Mouse (Mus musculus) CD4-positive helper T cell, adult 2 months (primary cell): ENCODE measurements around the gene Socs2.
"Not testable (repeated sequence)": the region's sequence is repeated elsewhere in the genome, so short reads cannot be mapped to it uniquely, and the experiment has no call there.

Experiments
- DNase-seq: peaks from one replicate; pipeline ENCODE4 v3.0.0-alpha.2; 2012; ENCODE audit warnings: low read depth, missing footprints, low spot score

Gene Socs2

DNA sequence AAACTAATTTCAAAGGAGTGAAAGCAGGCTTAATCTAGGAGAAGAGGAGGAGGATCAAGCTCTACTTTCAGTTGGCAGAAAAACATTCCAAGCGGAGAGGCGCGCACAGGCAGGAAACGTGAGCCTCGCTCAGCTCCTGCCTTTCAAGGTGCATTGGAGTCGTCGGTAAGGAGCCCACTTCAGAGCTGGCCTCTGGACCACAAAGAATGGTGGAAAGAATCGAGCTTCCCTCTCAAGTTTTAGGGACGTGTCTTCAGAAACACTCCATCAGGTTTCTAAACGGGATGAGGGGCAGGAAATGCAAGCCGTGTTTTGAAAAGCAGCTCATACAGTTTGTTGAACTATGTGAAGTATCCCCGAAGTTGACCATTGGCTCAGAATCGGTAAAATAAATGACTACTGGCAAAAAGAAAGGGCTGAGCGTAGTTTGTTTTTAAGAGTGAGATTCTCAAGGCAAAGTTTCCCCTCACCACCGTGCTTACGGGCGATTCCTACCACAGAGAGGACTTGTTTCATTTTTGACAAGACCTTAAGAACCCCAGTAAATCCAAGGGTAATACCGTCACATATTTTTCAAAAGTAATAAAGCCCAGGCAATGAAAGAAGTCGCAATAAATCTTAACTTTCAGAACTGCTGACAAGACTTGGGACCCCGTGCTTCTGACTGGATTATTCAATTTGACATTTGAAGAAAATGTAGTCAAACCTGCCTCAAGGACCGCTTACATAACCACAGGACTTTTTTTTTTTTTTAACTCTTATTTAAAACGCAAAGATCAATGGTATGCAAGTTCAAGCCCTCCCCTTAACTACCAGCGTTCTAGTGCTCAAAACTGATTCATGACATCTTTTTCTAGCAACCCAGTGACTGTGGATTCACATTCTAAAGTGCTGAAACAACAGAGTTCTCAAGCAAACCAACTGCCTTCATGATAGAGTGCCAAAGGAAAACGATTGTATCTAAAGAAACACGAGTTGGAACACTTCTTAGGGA lies 21.9 kb downstream of the Socs2 start:
- DNase-seq, result peak; percentile 17

DNA sequence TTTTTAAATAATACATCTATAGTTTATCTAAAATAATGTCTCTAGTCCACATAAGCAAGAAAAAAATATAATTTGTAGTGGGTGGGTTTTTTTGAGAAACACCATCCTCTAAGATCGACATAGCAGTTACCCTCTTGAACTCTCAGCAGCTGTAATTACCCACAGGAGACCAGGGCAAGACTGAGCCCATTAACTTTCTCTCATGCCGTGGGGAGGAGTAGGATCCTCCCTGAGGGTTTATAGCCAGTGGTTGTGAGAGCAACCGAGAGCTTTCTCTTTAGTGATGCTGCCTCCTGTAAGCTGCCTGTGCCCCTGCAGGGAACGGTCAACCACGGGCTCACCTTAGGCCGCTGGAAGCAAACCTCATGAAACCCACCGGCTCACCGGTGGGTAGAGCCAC lies 24.9 kb downstream of the Socs2 start:
- DNase-seq, result no peak

- no peak for DNase-seq
These were observed 26.1 kb downstream of the Socs2 start for GRCm38 (mm10) chr10:95390871-95391270.

DNA sequence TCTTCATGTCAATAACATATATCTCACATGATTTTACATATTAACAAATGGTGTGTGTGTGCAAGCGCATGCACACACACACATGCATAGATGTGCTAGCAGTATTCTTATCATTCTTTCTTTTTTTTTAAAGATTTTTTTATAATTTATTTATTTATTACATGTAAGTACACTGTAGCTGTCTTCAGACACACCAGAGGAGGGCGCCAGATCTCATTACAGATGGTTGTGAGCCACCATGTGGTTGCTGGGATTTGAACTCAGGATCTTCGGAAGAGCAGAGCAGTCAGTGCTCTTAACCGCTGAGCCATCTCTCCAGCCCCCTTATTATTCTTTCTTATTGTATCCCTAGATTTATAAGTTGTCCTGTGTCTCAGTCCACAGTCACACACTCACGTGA lies 27.2 kb downstream of the Socs2 start:
- DNase-seq, result not testable (repeated sequence)

GRCm38 (mm10) chr10:95388821-95389477 lies 28.0 kb downstream of the Socs2 start:
- DNase-seq, result no peak

DNA sequence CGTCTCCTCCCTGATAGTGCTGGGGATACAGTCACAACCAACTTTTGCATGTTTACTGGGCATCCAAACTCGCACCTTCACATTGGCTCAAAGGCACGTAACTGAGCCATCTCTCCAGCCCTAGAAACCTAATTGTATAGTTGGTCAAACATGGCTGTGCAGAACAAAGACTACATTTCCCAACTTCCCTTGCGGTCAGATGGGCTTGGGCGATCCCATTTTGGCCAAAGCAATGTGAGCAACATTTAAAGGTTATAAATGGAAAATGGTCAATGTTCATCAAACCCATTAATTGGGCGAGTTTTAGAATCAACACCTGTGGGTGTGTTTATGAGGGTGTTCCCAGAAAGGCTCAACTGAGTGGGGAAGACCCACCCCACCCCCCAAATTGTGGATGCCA lies 30.5 kb downstream of the Socs2 start:
- DNase-seq, result no peak

- no peak for DNase-seq
These were observed 31.2 kb downstream of the Socs2 start for GRCm38 (mm10) chr10:95385801-95386203.

GRCm38 (mm10) chr10:95385081-95385480 lies 31.9 kb downstream of the Socs2 start:
- DNase-seq, result no peak

DNA sequence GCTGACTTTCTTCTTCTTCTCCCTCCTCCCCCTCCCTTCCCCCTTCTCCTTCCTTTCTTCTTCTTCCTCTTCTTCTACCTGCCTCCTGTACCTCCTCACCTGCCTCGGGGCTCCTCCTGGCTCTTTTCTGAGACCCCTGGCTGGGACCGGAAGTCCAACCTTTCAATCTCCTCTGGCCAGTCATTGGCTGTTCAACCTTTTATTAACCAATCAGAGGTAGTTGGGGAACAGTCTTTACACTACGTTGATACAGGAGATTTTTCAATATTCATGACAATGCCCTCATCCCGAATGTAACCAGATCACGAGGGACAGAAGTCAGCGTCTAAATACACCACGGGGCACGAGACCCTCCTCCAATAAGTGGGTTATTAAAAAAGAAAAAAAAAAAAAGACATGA lies 32.5 kb downstream of the Socs2 start:
- DNase-seq, result no peak

DNA sequence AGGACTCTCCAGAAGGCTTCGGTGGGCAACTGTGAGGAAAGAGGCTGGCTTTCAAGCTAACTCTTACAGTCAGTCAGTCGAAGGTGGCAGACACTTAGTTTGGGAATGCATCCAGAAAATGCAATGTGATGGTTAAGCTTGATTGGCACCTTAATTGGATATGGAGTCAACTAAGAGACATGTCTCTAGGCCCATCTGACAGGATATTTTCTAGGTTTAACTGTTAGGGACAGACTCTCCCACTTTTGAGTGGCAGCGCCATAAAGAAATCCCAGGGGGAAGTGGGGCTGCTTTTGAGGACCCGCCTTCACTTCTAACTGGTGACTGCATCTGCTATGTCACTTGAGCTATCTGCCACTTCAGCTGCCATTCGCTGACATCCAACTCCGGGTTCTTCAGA lies 43.6 kb downstream of the Socs2 start:
- DNase-seq, result no peak

- DNase-seq, result peak; percentile 31
These were observed 45.0 kb downstream of the Socs2 start for GRCm38 (mm10) chr10:95371942-95372341.

DNA sequence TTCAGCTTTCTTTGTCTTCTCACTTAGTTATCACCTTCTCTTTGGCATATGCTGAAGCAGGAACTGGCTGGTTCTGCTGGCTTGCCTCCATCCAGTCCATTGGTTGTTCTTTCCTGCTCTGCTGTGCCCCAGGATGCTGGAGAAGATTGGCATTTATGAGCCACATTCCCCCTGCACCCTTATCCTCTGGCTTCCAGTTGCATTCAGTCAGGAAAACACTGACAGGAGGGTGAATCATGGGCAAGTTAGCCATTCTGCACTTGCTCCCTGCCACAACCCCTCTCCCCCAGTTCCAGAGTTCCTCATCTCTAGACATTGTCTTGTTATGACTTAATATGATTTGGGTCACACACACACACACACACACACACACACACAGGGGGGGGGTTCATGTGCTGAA lies 47.8 kb downstream of the Socs2 start:
- DNase-seq, result no peak

- no peak for DNase-seq
These were observed 48.8 kb downstream of the Socs2 start for GRCm38 (mm10) chr10:95368151-95368550.

DNA sequence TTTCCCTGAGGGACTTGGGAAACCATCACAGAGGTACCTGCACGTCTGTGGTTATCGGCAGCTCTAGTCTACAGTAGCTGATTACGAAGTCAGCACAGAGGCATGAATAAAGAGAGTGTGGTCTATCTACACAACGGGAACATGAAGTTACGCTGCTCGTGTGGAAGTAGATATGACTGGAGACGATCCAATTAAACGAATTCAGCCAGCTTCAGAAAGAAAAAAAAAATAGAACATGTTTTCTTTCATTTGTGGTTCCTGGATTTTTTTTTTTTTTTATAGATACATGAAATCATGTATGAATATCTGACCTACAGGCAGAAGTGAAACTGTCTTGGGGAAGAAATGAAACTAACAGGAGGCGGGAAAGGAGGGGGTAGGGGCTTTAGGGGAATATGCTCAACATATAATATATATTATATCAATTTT lies 49.3 kb downstream of the Socs2 start:
- no peak for DNase-seq

GRCm38 (mm10) chr10:95367241-95367640 lies 49.7 kb downstream of the Socs2 start:
- no peak for DNase-seq

GRCm38 (mm10) chr10:95362326-95362725 lies 54.7 kb downstream of the Socs2 start:
- DNase-seq, result no peak

- DNase-seq, result no peak
These were observed 55.6 kb downstream of the Socs2 start for GRCm38 (mm10) chr10:95361260-95361841.

DNA sequence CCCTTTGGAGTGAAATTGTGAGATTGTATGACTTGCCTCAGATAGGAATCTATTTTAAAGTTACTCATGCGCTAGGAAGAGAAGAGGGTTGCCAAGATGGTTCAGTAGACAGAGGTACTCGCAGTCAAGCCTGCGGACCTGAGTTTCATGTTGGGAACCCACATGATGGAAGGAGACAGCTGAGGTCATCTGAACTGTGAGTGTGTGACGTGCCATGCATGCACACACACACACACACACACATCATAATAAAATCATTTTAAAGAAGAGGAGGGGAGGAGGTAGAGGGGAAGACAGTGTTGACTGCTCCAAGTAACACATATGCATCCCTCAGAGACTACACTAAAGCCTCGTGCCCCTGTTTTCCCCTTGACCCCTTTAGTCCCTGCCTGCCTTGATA lies 56.9 kb downstream of the Socs2 start:
- DNase-seq, result no peak

DNA sequence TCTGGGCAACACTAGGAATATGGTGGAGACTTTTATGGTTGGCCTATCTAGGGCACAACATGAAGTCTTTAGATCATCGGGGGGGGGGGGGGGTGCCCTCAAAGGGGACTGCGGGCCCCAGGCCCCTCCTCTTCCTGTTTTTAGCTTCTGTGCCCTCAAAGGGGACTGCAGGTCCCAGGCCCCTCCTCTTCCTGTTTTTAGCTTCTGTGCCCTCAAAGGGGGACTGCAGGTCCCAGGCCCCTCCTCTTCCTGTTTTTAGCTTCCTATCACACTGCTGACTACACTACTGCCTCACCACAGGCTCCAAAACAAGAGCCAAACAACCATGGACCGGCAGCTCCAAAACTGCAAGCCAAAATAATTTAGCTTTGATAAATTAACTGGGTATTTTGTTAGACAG lies 59.3 kb downstream of the Socs2 start:
- DNase-seq, result no peak

GRCm38 (mm10) chr10:95356711-95357110 lies 60.3 kb downstream of the Socs2 start:
- DNase-seq, result no peak

DNA sequence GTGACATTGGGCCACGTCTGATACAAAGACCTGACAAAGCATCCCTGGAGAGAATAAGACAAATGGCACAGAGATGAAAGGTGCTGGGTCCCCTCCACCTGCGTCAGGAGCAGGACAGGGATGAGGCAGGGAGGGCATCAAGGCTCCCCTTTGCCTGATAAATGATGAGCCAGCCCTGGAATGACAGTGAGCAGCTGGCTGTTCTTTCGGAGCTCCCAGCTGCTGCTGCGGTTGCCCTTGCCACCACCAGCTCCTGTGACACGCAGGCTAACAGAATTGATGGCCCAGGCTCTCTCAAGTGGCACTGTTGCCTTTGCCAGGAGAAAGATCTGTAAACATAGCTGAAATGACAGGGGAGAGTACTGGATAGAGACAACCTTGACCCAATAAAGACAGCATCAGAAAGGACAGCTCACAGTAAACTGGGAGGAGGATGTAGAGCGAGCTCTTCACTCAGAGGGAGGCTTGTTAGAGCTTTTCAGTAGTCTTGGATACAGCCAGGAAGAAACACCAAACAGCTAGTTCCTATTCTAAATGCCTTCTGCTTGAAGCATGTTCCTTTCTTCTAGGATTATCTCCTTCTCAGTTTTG lies 61.2 kb downstream of the Socs2 start:
- no peak for DNase-seq

DNA sequence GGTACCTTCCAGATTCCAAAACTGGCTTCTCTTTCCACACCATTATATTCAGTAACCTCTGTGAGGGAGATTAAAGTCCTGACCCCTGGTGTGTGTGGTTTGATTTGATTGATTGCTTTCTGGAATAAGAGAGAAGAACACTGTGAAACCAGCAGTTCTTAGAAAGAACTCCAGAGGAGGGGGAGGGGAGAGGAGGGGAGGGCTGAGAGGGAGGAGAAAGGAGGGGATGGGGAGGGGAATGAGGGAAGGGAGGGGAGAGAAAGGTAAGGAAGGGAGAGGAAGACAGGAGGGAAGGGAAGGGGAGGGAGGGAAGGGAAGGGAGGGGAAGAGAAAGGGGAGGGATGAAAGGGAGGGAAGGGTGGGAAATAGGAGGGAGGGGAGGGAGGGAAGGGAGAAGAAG lies 62.3 kb downstream of the Socs2 start:
- no peak for DNase-seq
